Mouse (Mus musculus): Measurements from ENCODE around the gene Pard3. TPM values are rescaled to one million over a fixed set of nuclear protein-coding genes. Genes with fewer than 3 reads are reported as not detected.

Pard3 gene
- 16.4 and 19.1 TPM in 2 replicates for polyA plus RNA-seq (2015; fragmentation: Nextera tagmentation; extraction: Ambion mirVana)

GRCm38 (mm10) chr8:127063551-127064360 is at the start of gene Pard3:
Pard3 (plus strand) TSS chr8:127063893.
- H3K9me3 ChIP-seq (ENCODE audit: control insufficient read depth, low read length): no peaks in the 10 kb centered on the region
- peak within 1 kb of the TSS; percentile 88 for H3K27ac ChIP-seq (ENCODE audit: low read length)
- peaks cover 24% of the 10 kb centered on the region for H3K4me1 ChIP-seq (replicated peaks; ENCODE audit: control insufficient read depth, insufficient read depth, low read length)
- peak within 1 kb of the TSS; percentile 93 for H3K4me3 ChIP-seq (replicated peaks; ENCODE audit: low read length)
- ATAC-seq: peak; percentile 96
- under 1% methylated on average over 74 of the region's 98 CpGs for WGBS
- peak within 1 kb of the TSS; percentile 89 for H3K4me2 ChIP-seq (ENCODE audit: low read length)
- no peaks in the 10 kb centered on the region for H3K36me3 ChIP-seq (ENCODE audit: control insufficient read depth, insufficient read depth)
- H3K27me3 ChIP-seq (replicated peaks; ENCODE audit: control insufficient read depth, insufficient read depth, low read length): peaks cover 2% of the 10 kb centered on the region; the same call in 1 of the 2 replicates
- H3K9ac ChIP-seq (replicated peaks; ENCODE audit: low read depth, low read length): peak within 1 kb of the TSS; percentile 87

- H3K9ac ChIP-seq (replicated peaks; ENCODE audit: low read depth, low read length): no peak overlapping the region
- H3K9me3 ChIP-seq (ENCODE audit: control insufficient read depth, low read length): no peaks in the 10 kb centered on the region
- 91% methylated on average over 1 of the region's 1 CpGs for WGBS
- H3K36me3 ChIP-seq (ENCODE audit: control insufficient read depth, insufficient read depth): no peaks in the 10 kb centered on the region
- H3K27ac ChIP-seq (ENCODE audit: low read length): no peak overlapping the region
- no peak overlapping the region for H3K4me3 ChIP-seq (replicated peaks; ENCODE audit: low read length)
- ATAC-seq: no peak
- H3K27me3 ChIP-seq (replicated peaks; ENCODE audit: control insufficient read depth, insufficient read depth, low read length): no peaks in the 10 kb centered on the region
- no peak overlapping the region for H3K4me2 ChIP-seq (ENCODE audit: low read length)
- H3K4me1 ChIP-seq (replicated peaks; ENCODE audit: control insufficient read depth, insufficient read depth, low read length): no peaks in the 10 kb centered on the region
Measured at GRCm38 (mm10) chr8:127021830-127022229, 41.9 kb upstream of the Pard3 start.

- WGBS: 72% methylated on average over 11 of the region's 11 CpGs
- Histone ChIP-seq H3K4me2 (ENCODE audit: low read length) (no peak overlapping the region), H3K36me3 (ENCODE audit: control insufficient read depth, insufficient read depth) (no peaks in the 10 kb centered on the region), H3K27ac (ENCODE audit: low read length) (no peak overlapping the region), H3K27me3 (replicated peaks; ENCODE audit: control insufficient read depth, insufficient read depth, low read length) (no peaks in the 10 kb centered on the region), H3K4me3 (replicated peaks; ENCODE audit: low read length) (no peak overlapping the region), H3K4me1 (replicated peaks; ENCODE audit: control insufficient read depth, insufficient read depth, low read length) (no peaks in the 10 kb centered on the region), H3K9me3 (ENCODE audit: control insufficient read depth, low read length) (no peaks in the 10 kb centered on the region), H3K9ac (replicated peaks; ENCODE audit: low read depth, low read length) (no peak overlapping the region)
- ATAC-seq: no peak
Measured at GRCm38 (mm10) chr8:127025256-127025717, 38.4 kb upstream of the Pard3 start.

- H3K9ac ChIP-seq (replicated peaks; ENCODE audit: low read depth, low read length): no peak overlapping the region
- no peaks in the 10 kb centered on the region for H3K27me3 ChIP-seq (replicated peaks; ENCODE audit: control insufficient read depth, insufficient read depth, low read length)
- no peaks in the 10 kb centered on the region for H3K4me1 ChIP-seq (replicated peaks; ENCODE audit: control insufficient read depth, insufficient read depth, low read length)
- 54% methylated on average over 11 of the region's 11 CpGs for WGBS
- H3K9me3 ChIP-seq (ENCODE audit: control insufficient read depth, low read length): no peaks in the 10 kb centered on the region
- H3K4me2 ChIP-seq (ENCODE audit: low read length): no peak overlapping the region
- no peak overlapping the region for H3K4me3 ChIP-seq (replicated peaks; ENCODE audit: low read length)
- H3K36me3 ChIP-seq (ENCODE audit: control insufficient read depth, insufficient read depth): no peaks in the 10 kb centered on the region
- no peak for ATAC-seq
- no peak overlapping the region for H3K27ac ChIP-seq (ENCODE audit: low read length)
Measured at GRCm38 (mm10) chr8:127025775-127026174, 37.9 kb upstream of the Pard3 start.

GRCm38 (mm10) chr8:127031476-127031875 is 32.2 kb upstream of the Pard3 start:
- Histone ChIP-seq H3K9me3 (ENCODE audit: control insufficient read depth, low read length) (no peaks in the 10 kb centered on the region), H3K4me2 (ENCODE audit: low read length) (no peak overlapping the region), H3K27ac (ENCODE audit: low read length) (no peak overlapping the region), H3K27me3 (replicated peaks; ENCODE audit: control insufficient read depth, insufficient read depth, low read length) (no peaks in the 10 kb centered on the region), H3K4me3 (replicated peaks; ENCODE audit: low read length) (no peak overlapping the region), H3K9ac (replicated peaks; ENCODE audit: low read depth, low read length) (no peak overlapping the region), H3K4me1 (replicated peaks; ENCODE audit: control insufficient read depth, insufficient read depth, low read length) (no peaks in the 10 kb centered on the region), H3K36me3 (ENCODE audit: control insufficient read depth, insufficient read depth) (no peaks in the 10 kb centered on the region)
- WGBS: 59% methylated on average over 5 of the region's 5 CpGs
- no peak for ATAC-seq

- Histone ChIP-seq H3K9me3 (ENCODE audit: control insufficient read depth, low read length) (no peaks in the 10 kb centered on the region), H3K4me3 (replicated peaks; ENCODE audit: low read length) (no peak overlapping the region), H3K27me3 (replicated peaks; ENCODE audit: control insufficient read depth, insufficient read depth, low read length) (no peaks in the 10 kb centered on the region), H3K4me2 (ENCODE audit: low read length) (0 out of 2 replicates have a peak overlapping the region, but pooled peaks have one; percentile 8), H3K9ac (replicated peaks; ENCODE audit: low read depth, low read length) (no peak overlapping the region), H3K36me3 (ENCODE audit: control insufficient read depth, insufficient read depth) (no peaks in the 10 kb centered on the region), H3K27ac (ENCODE audit: low read length) (0 out of 2 replicates have a peak overlapping the region, but pooled peaks have one; percentile 23), H3K4me1 (replicated peaks; ENCODE audit: control insufficient read depth, insufficient read depth, low read length) (peaks cover 6% of the 10 kb centered on the region)
- 29% methylated on average over 4 of the region's 4 CpGs for WGBS
- ATAC-seq: peak; percentile 90
Measured at GRCm38 (mm10) chr8:127038928-127039327, 24.8 kb upstream of the Pard3 start.

- H3K9ac ChIP-seq (replicated peaks; ENCODE audit: low read depth, low read length): no peak overlapping the region
- no peaks in the 10 kb centered on the region for H3K27me3 ChIP-seq (replicated peaks; ENCODE audit: control insufficient read depth, insufficient read depth, low read length)
- H3K4me3 ChIP-seq (replicated peaks; ENCODE audit: low read length): no peak overlapping the region
- H3K9me3 ChIP-seq (ENCODE audit: control insufficient read depth, low read length): no peaks in the 10 kb centered on the region
- no peak overlapping the region for H3K27ac ChIP-seq (ENCODE audit: low read length)
- 74% methylated on average over 5 of the region's 5 CpGs for WGBS
- no peaks in the 10 kb centered on the region for H3K36me3 ChIP-seq (ENCODE audit: control insufficient read depth, insufficient read depth)
- no peak for ATAC-seq
- H3K4me1 ChIP-seq (replicated peaks; ENCODE audit: control insufficient read depth, insufficient read depth, low read length): no peaks in the 10 kb centered on the region
- no peak overlapping the region for H3K4me2 ChIP-seq (ENCODE audit: low read length)
Measured at GRCm38 (mm10) chr8:127049996-127050395, 13.7 kb upstream of the Pard3 start.

- no peaks in the 10 kb centered on the region for H3K36me3 ChIP-seq (ENCODE audit: control insufficient read depth, insufficient read depth)
- no peak overlapping the region for H3K4me2 ChIP-seq (ENCODE audit: low read length)
- H3K4me1 ChIP-seq (replicated peaks; ENCODE audit: control insufficient read depth, insufficient read depth, low read length): no peaks in the 10 kb centered on the region
- H3K4me3 ChIP-seq (replicated peaks; ENCODE audit: low read length): no peak overlapping the region
- no peak for ATAC-seq
- no peak overlapping the region for H3K27ac ChIP-seq (ENCODE audit: low read length)
- WGBS: 84% methylated on average over 10 of the region's 10 CpGs
- no peaks in the 10 kb centered on the region for H3K27me3 ChIP-seq (replicated peaks; ENCODE audit: control insufficient read depth, insufficient read depth, low read length)
- no peaks in the 10 kb centered on the region for H3K9me3 ChIP-seq (ENCODE audit: control insufficient read depth, low read length)
- H3K9ac ChIP-seq (replicated peaks; ENCODE audit: low read depth, low read length): no peak overlapping the region
Measured at GRCm38 (mm10) chr8:127052132-127052531, 11.6 kb upstream of the Pard3 start.

GRCm38 (mm10) chr8:127055081-127055480 is 8.6 kb upstream of the Pard3 start:
- Histone ChIP-seq H3K4me1 (replicated peaks; ENCODE audit: control insufficient read depth, insufficient read depth, low read length) (no peaks in the 10 kb centered on the region), H3K9me3 (ENCODE audit: control insufficient read depth, low read length) (no peaks in the 10 kb centered on the region), H3K36me3 (ENCODE audit: control insufficient read depth, insufficient read depth) (no peaks in the 10 kb centered on the region), H3K9ac (replicated peaks; ENCODE audit: low read depth, low read length) (no peak overlapping the region), H3K4me3 (replicated peaks; ENCODE audit: low read length) (no peak overlapping the region), H3K4me2 (ENCODE audit: low read length) (no peak overlapping the region), H3K27me3 (replicated peaks; ENCODE audit: control insufficient read depth, insufficient read depth, low read length) (no peaks in the 10 kb centered on the region), H3K27ac (ENCODE audit: low read length) (no peak overlapping the region)
- WGBS: 65% methylated on average over 4 of the region's 4 CpGs
- no peak for ATAC-seq
